Mouse (Mus musculus) ES-Bruce4 (cell line): ENCODE measurements around the gene Cenpb. TPM values are rescaled to one million over a fixed set of nuclear protein-coding genes. Genes with fewer than 3 reads are reported as not detected.
"Not testable (repeated sequence)": the region's sequence is repeated elsewhere in the genome, so short reads cannot be mapped to it uniquely, and the experiment has no call there.

ENCODE experiments used
- H3K27ac ChIP-seq: 2 replicates; pipeline ENCODE4 v1.5.1; 2012; ENCODE audit warnings: low read length, inconsistent platforms; ENCODE audit not compliant: insufficient read depth
- H3K27me3 ChIP-seq: 2 replicates; pipeline ENCODE4 v1.6.1; 2012; ENCODE audit warnings: mild to moderate bottlenecking, low read length, inconsistent platforms; ENCODE audit not compliant: control insufficient read depth, poor library complexity, insufficient read depth, severe bottlenecking
- H3K36me3 ChIP-seq: 2 replicates; pipeline ENCODE4 v1.6.1; 2012; ENCODE audit warnings: inconsistent platforms, mild to moderate bottlenecking, low read length, moderate library complexity; ENCODE audit not compliant: control insufficient read depth, poor library complexity, insufficient read depth, severe bottlenecking
- H3K4me1 ChIP-seq: one replicate; pipeline ENCODE4 v1.8.1; 2011; ENCODE audit warnings: low read length; ENCODE audit not compliant: control insufficient read depth, insufficient read depth
- H3K4me3 ChIP-seq: 2 replicates; pipeline ENCODE4 v1.5.1; 2011; ENCODE audit warnings: low read depth, mild to moderate bottlenecking, low read length
- H3K9ac ChIP-seq: 2 replicates; pipeline ENCODE4 v1.6.1; 2012; ENCODE audit warnings: low read depth, mild to moderate bottlenecking, inconsistent platforms; ENCODE audit not compliant: poor library complexity, severe bottlenecking
- H3K9me3 ChIP-seq: replicated peaks from 2 replicates; pipeline ENCODE4 v1.6.1; 2012; ENCODE audit warnings: mild to moderate bottlenecking, low read length, inconsistent platforms; ENCODE audit not compliant: control insufficient read depth, poor library complexity, insufficient read depth, severe bottlenecking
- CTCF ChIP-seq: IDR thresholded peaks from one replicate; pipeline ENCODE4 v1.8.1; 2011; ENCODE audit warnings: low read depth, low read length
- EP300 ChIP-seq: IDR thresholded peaks from 2 replicates; pipeline ENCODE4 v1.6.1; 2011; ENCODE audit warnings: low read depth, low read length; ENCODE audit not compliant: insufficient read depth
- POLR2A ChIP-seq: IDR thresholded peaks from one replicate; pipeline ENCODE4 v1.8.1; 2011; ENCODE audit warnings: low read length; ENCODE audit not compliant: insufficient read depth
- polyA plus RNA-seq: library from polyadenylated mRNA; stranded (reverse); fragments of >200 nt; gene quantifications from 2 replicates; pipeline ENCODE4 v1.2.4, GENCODE M21; 2011; ENCODE audit warnings: low read depth; ENCODE audit not compliant: missing spikeins, insufficient read depth, insufficient read length

Cenpb gene
- polyA plus RNA-seq = 12.2 and 12.3 TPM in 2 replicates

DNA sequence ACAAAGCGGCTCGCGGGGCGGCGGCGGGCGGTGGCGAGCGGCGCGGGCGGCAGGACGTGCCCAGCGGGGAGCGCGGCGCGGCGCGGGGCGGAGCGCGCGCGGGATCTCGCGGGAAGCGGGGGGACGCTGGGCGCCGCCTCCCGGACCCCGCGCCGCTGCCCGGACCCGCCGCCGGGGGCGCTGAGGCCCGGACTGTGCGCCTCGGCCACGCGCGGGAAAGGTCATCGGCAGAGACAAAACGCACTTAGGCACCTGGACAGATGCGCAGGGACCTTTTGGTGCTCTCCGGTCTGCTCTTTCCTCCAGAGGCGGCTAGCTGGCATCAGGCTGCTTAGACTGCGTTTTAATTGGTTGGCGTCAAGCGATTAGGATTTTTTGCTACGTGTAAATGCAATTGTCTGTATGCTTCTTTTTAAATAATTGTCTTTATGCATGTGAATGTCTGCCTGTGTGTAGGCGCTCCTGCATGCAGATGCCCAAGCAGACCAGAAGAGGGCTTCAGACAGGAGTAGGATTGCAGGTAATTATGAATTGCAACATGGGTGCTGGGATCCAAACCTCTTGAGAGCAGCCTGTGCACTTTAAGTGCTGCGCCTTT, at the start of gene Cenpb:
TSS of gene Cenpb (minus strand) at position 78 of the 598 bp plus-strand sequence.
- H3K27ac ChIP-seq = no peak within 1 kb of the TSS
- H3K4me3 ChIP-seq = peak within 1 kb of the TSS; percentile 92
- no peaks in the 10 kb centered on the region for H3K36me3 ChIP-seq
- H3K9ac ChIP-seq = peak within 1 kb of the TSS; percentile 80
- TF ChIP-seq POLR2A = no peak
- 0 out of 2 replicates have a peak, but pooled peaks have one; percentile 16 for TF ChIP-seq EP300
- peak; percentile 29 for TF ChIP-seq CTCF
- peaks cover 4% of the 10 kb centered on the region for H3K4me1 ChIP-seq
- H3K27me3 ChIP-seq = no peaks in the 10 kb centered on the region
- no peaks in the 10 kb centered on the region for H3K9me3 ChIP-seq

DNA sequence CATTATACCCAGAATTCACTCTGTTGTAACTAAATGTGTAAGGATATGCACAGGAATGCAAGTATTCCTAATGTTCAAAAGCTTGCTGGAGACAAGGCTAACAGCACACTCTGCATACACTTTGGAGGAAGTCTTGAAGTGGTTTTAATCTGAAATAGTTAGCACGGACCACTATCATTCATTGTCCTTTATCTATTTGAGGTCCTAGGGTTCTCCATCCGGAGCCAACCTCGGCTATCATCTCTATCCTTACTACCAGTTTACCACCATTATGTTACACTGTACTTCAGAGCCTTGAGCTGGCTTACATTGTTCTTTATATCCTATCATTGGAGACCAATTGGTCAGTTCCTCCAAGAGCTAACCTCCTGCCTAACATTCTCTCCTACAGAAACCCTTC, 47.4 kb upstream of the Cenpb start:
- H3K9ac ChIP-seq = no peak overlapping the region
- no peaks in the 10 kb centered on the region for H3K4me1 ChIP-seq
- H3K27ac ChIP-seq = no peak overlapping the region
- H3K4me3 ChIP-seq = no peak overlapping the region
- no peak for TF ChIP-seq CTCF
- no peak for TF ChIP-seq POLR2A
- TF ChIP-seq EP300 = no peak
- H3K9me3 ChIP-seq = no peaks in the 10 kb centered on the region
- no peaks in the 10 kb centered on the region for H3K27me3 ChIP-seq
- no peaks in the 10 kb centered on the region for H3K36me3 ChIP-seq

DNA sequence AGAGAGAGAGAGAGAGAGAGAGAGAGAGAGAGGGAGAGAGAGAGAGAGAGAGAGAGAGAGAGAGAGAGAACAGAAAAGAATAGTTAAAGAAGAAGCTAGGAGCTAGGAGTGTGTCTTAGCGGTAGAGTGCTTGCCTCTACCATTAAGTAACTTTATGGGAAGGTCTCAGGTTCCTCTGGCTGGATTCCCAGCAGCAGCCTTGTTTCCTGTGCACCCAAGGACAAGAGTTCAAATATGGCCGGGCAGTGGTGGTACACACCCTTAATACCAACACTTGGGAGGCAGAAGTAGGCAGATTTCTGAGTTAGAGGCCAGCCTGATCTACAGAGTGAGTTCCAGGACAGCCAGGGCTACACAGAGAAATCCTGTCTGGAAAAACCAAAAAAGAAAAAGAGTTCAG, 46.8 kb upstream of the Cenpb start:
- not testable (repeated sequence) for H3K4me3 ChIP-seq, H3K4me1 ChIP-seq, H3K27ac ChIP-seq, H3K9ac ChIP-seq, H3K36me3 ChIP-seq, H3K9me3 ChIP-seq, H3K27me3 ChIP-seq

DNA sequence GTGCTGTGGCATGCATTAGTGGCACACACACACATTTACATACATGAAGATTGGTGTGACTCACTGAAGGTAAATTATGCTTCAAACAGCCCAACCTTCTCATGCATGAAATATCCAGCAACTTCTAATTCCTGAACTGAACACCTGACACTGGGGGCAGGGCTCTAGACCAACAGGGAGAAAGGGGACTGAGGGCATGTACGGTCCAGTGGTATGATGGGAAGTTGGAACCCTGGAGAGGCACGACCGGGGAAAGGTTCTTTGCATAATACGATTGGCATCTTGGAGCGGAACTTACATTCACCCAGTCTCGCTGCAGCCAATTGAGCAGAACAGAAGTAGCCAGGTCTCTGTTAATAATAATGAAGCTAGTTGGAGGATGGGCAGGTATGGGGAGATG, 45.3 kb upstream of the Cenpb start:
- TF ChIP-seq EP300 (no peak), POLR2A (no peak), CTCF (no peak)
- Histone ChIP-seq H3K9ac (no peak overlapping the region), H3K27ac (no peak overlapping the region), H3K9me3 (no peaks in the 10 kb centered on the region), H3K27me3 (no peaks in the 10 kb centered on the region), H3K36me3 (no peaks in the 10 kb centered on the region), H3K4me1 (no peaks in the 10 kb centered on the region), H3K4me3 (no peak overlapping the region)

DNA sequence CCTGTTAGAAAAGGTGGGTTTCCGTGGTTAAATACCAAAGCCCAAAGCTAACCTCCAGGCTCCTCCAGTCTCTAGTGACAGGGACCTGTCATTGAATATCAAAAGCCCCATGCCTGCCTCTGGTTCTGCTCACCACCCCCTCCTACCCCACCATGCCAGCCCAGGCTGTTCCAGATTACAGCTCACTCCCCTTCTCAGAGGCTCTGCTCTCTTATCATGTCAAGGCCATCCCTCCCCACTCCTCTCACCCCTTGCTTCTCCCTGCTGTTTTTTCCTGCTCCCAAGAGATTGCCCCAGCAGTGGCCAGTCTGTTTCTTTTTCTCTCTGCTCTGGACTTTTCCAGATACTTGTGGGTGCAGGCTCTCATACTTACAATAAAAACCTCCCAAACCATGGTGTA, 43.7 kb upstream of the Cenpb start:
- TF ChIP-seq EP300 = no peak
- no peak for TF ChIP-seq CTCF
- TF ChIP-seq POLR2A = no peak
- no peak overlapping the region for H3K4me3 ChIP-seq

DNA sequence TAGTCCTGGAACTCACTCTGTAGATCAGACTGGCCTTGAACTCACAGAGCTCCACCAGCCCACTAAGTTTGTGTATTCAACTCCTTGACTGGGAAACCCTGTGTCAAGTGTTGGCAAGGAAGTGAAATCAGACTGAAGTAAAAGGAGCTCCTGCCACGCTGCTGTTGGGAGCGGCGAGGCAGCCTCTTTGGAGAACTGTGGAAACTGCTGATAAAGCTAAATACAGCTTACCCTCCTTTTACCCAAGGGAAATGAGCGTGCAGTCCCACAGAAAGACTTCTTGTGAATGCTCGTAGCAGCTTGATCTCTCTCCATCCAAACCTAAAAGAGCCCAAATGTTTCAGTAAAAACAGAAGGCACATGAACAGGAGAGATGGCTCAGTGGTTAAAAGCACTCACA, 42.7 kb upstream of the Cenpb start:
- no peak for TF ChIP-seq EP300
- TF ChIP-seq POLR2A = no peak
- no peak for TF ChIP-seq CTCF
- no peak overlapping the region for H3K9ac ChIP-seq
- no peak overlapping the region for H3K27ac ChIP-seq
- H3K9me3 ChIP-seq = no peaks in the 10 kb centered on the region
- H3K4me1 ChIP-seq = no peaks in the 10 kb centered on the region
- no peaks in the 10 kb centered on the region for H3K27me3 ChIP-seq
- no peaks in the 10 kb centered on the region for H3K36me3 ChIP-seq
- no peak overlapping the region for H3K4me3 ChIP-seq

More for the DNA sequence above, 43.7 kb upstream of the Cenpb start:
- Histone ChIP-seq H3K27ac (no peak overlapping the region), H3K27me3 (no peaks in the 10 kb centered on the region), H3K36me3 (no peaks in the 10 kb centered on the region), H3K9ac (no peak overlapping the region), H3K4me1 (no peaks in the 10 kb centered on the region), H3K9me3 (no peaks in the 10 kb centered on the region)
